Mouse (Mus musculus): ENCODE data around the gene Pappa.

GRCm38 (mm10) chr4:65402836-65403634, 279.1 kb downstream of the Pappa start:
- TF ChIP-seq CTCF (IDR thresholded peaks at IDR 0.05; ENCODE audit: borderline replicate concordance, control insufficient read depth, extremely low read depth, insufficient read depth, low read length, poor library complexity) (no peak), POLR2A (IDR thresholded peaks at IDR 0.05; ENCODE audit: control insufficient read depth, extremely low read depth, insufficient read depth, low read length, poor library complexity) (no peak)
